Mouse (Mus musculus) stomach, embryonic 14.5 days (tissue): ENCODE data around the gene Smg7. TPM values are rescaled to one million over a fixed set of nuclear protein-coding genes. Genes with fewer than 3 reads are reported as not detected.

Source experiments
- ATAC-seq: fragments of 200-750 bp; cut with Nextera tagmentation; 2 replicates; pipeline ENCODE4 v1.8.0; 2017; ENCODE audit warnings: low read depth, moderate TSS enrichment; ENCODE audit not compliant: insufficient number of reproducible peaks, insufficient read depth, low FRiP score
- H3K27ac ChIP-seq: fragments of 300-500 bp; sonication (generic); 2 replicates; pipeline ENCODE4 v1.5.1; 2014; ENCODE audit warnings: mild to moderate bottlenecking, low read length, moderate library complexity, mixed read lengths
- H3K27me3 ChIP-seq: fragments of 300-500 bp; sonication (generic); 2 replicates; pipeline ENCODE4 v1.6.1; 2014; ENCODE audit warnings: low read length, control low read depth, mixed read lengths; ENCODE audit not compliant: control insufficient read depth, insufficient read depth
- H3K36me3 ChIP-seq: fragments of 300-500 bp; sonication (generic); 2 replicates; pipeline ENCODE4 v1.6.1; 2014; ENCODE audit warnings: mild to moderate bottlenecking, control low read depth, low read length, moderate library complexity, mixed read lengths; ENCODE audit not compliant: control insufficient read depth, insufficient read depth
- H3K4me1 ChIP-seq: fragments of 300-500 bp; sonication (generic); 2 replicates; pipeline ENCODE4 v1.6.1; 2014; ENCODE audit warnings: low read length, control low read depth, mixed read lengths; ENCODE audit not compliant: control insufficient read depth, insufficient read depth
- H3K4me2 ChIP-seq: fragments of 300-500 bp; sonication (generic); replicated peaks from 2 replicates; pipeline ENCODE4 v1.6.1; 2014; ENCODE audit warnings: low read depth, low read length, control low read depth
- H3K4me3 ChIP-seq: fragments of 300-500 bp; sonication (generic); 2 replicates; pipeline ENCODE4 v1.5.1; 2014; ENCODE audit warnings: low read depth, low read length, control low read depth
- H3K9ac ChIP-seq: fragments of 300-500 bp; sonication (generic); replicated peaks from 2 replicates; pipeline ENCODE4 v1.6.1; 2014; ENCODE audit warnings: low read depth, mild to moderate bottlenecking, control low read depth, low read length, moderate library complexity, mixed read lengths
- H3K9me3 ChIP-seq: fragments of 300-500 bp; sonication (generic); 2 replicates; pipeline ENCODE4 v1.6.1; 2016; ENCODE audit warnings: low read depth, low read length, control low read depth; ENCODE audit not compliant: control insufficient read depth
- WGBS: fragments of 180-500 bp; shearing (Covaris S2); extraction: QIAGEN DNeasy Blood & Tissue Kit; methylation state at CpG from one replicate; pipeline ENCODE4 v1.1.7; 2014; 5-methylcytosine and 5-hydroxymethylcytosine counted together
- polyA plus RNA-seq: library from polyadenylated mRNA; unstranded; fragments of >200 nt; fragmentation: Nextera tagmentation; extraction: Ambion mirVana; gene quantifications from 2 replicates; pipeline ENCODE4 v1.2.1, GENCODE M21; 2014

Smg7 gene
- polyA plus RNA-seq, 1 experiment from 2014 or later: 37.7 TPM

- Histone ChIP-seq H3K27me3 (no peaks in the 10 kb centered on the region), H3K4me3 (no peak overlapping the region)
Measured at GRCm38 (mm10) chr1:152808392-152808680, 94.1 kb downstream of the Smg7 start.

GRCm38 (mm10) chr1:152807619-152808391 is 94.6 kb downstream of the Smg7 start:
- Histone ChIP-seq H3K4me3 (no peak overlapping the region), H3K36me3 (no peaks in the 10 kb centered on the region), H3K27ac (no peak overlapping the region), H3K27me3 (no peaks in the 10 kb centered on the region), H3K4me1 (no peaks in the 10 kb centered on the region), H3K4me2 (no peak overlapping the region), H3K9ac (no peak overlapping the region), H3K9me3 (no peaks in the 10 kb centered on the region)
- ATAC-seq: no peak
- 65% methylated on average over 18 of the region's 18 CpGs for WGBS

More at GRCm38 (mm10) chr1:152808392-152808680, 94.1 kb downstream of the Smg7 start:
- WGBS: 82% methylated on average over 2 of the region's 2 CpGs
- Histone ChIP-seq H3K36me3 (no peaks in the 10 kb centered on the region), H3K9ac (no peak overlapping the region), H3K4me1 (no peaks in the 10 kb centered on the region), H3K4me2 (no peak overlapping the region), H3K27ac (no peak overlapping the region), H3K9me3 (no peaks in the 10 kb centered on the region)
- no peak for ATAC-seq

- Histone ChIP-seq H3K4me1 (peaks cover 4% of the 10 kb centered on the region; the same call in 1 of the 2 replicates), H3K9ac (no peak overlapping the region), H3K27ac (no peak overlapping the region), H3K9me3 (no peaks in the 10 kb centered on the region), H3K27me3 (no peaks in the 10 kb centered on the region), H3K36me3 (no peaks in the 10 kb centered on the region), H3K4me3 (no peak overlapping the region), H3K4me2 (no peak overlapping the region)
- whole genome bisulfite sequencing: 70% methylated on average over 6 of the region's 6 CpGs
- ATAC-seq: no peak
Measured at GRCm38 (mm10) chr1:152804907-152805306, 97.5 kb downstream of the Smg7 start.

GRCm38 (mm10) chr1:152800633-152801176 is 101.7 kb downstream of the Smg7 start:
- ATAC-seq: no peak
- peak overlapping the region; percentile 21; the same call in 1 of the 2 replicates for H3K27ac ChIP-seq
- H3K4me2 ChIP-seq: no peak overlapping the region
- WGBS: 80% methylated on average over 13 of the region's 13 CpGs
- peaks cover 4% of the 10 kb centered on the region; the same call in 1 of the 2 replicates for H3K4me1 ChIP-seq
- H3K4me3 ChIP-seq: no peak overlapping the region
- no peaks in the 10 kb centered on the region for H3K27me3 ChIP-seq
- H3K9me3 ChIP-seq: no peaks in the 10 kb centered on the region
- H3K9ac ChIP-seq: no peak overlapping the region
- H3K36me3 ChIP-seq: no peaks in the 10 kb centered on the region

- H3K36me3 ChIP-seq: no peaks in the 10 kb centered on the region
- ATAC-seq: peak; percentile 83
- no peaks in the 10 kb centered on the region for H3K9me3 ChIP-seq
- no peak within 1 kb of the TSS for H3K4me3 ChIP-seq
- H3K4me1 ChIP-seq: peaks cover 4% of the 10 kb centered on the region; the same call in 1 of the 2 replicates
- no peaks in the 10 kb centered on the region for H3K27me3 ChIP-seq
- 9% methylated on average over 2 of the region's 2 CpGs for WGBS
- H3K9ac ChIP-seq: no peak within 1 kb of the TSS
- H3K4me2 ChIP-seq: no peak within 1 kb of the TSS
- H3K27ac ChIP-seq: peak within 1 kb of the TSS; percentile 21; the same call in 1 of the 2 replicates
Measured at GRCm38 (mm10) chr1:152799897-152800296, 102.5 kb downstream of the Smg7 start, which contains the start of gene Ncf2. Ncf2 (plus strand) TSS chr1:152800194.

- Histone ChIP-seq H3K36me3 (no peaks in the 10 kb centered on the region), H3K4me1 (peaks cover 4% of the 10 kb centered on the region; the same call in 1 of the 2 replicates), H3K9me3 (no peaks in the 10 kb centered on the region), H3K4me3 (no peak overlapping the region), H3K9ac (no peak overlapping the region), H3K27me3 (no peaks in the 10 kb centered on the region), H3K4me2 (no peak overlapping the region), H3K27ac (no peak overlapping the region)
- 68% methylated on average over 9 of the region's 9 CpGs for WGBS
- no peak for ATAC-seq
Measured at GRCm38 (mm10) chr1:152798125-152798524, 104.3 kb downstream of the Smg7 start.

- peaks cover 4% of the 10 kb centered on the region; the same call in 1 of the 2 replicates for H3K4me1 ChIP-seq
Measured at GRCm38 (mm10) chr1:152796683-152797263, 105.7 kb downstream of the Smg7 start.

GRCm38 (mm10) chr1:152795688-152796255 is 106.7 kb downstream of the Smg7 start:
- Histone ChIP-seq H3K4me1 (peaks cover 4% of the 10 kb centered on the region; the same call in 1 of the 2 replicates), H3K27ac (no peak overlapping the region), H3K36me3 (no peaks in the 10 kb centered on the region), H3K27me3 (no peaks in the 10 kb centered on the region), H3K4me3 (no peak overlapping the region), H3K9ac (no peak overlapping the region), H3K4me2 (no peak overlapping the region), H3K9me3 (0 out of 2 replicates have a peak, but pooled peaks cover 3% of the 10 kb centered on the region)
- 64% methylated on average over 8 of the region's 8 CpGs for WGBS
- ATAC-seq: no peak

More at GRCm38 (mm10) chr1:152796683-152797263, 105.7 kb downstream of the Smg7 start:
- Histone ChIP-seq H3K36me3 (no peaks in the 10 kb centered on the region), H3K27me3 (no peaks in the 10 kb centered on the region), H3K9ac (no peak overlapping the region), H3K27ac (no peak overlapping the region), H3K4me3 (no peak overlapping the region), H3K9me3 (0 out of 2 replicates have a peak, but pooled peaks cover 2% of the 10 kb centered on the region), H3K4me2 (no peak overlapping the region)
- ATAC-seq: no peak
- 77% methylated on average over 8 of the region's 8 CpGs for WGBS
